Mouse (Mus musculus) limb, embryonic 14.5 days (tissue): ENCODE measurements around the gene Cant1. TPM values are rescaled to one million over a fixed set of nuclear protein-coding genes. Genes with fewer than 3 reads are reported as not detected.

ENCODE experiments used
- ATAC-seq: fragments of 200-750 bp; cut with Nextera tagmentation; 2 replicates; pipeline ENCODE4 v1.8.0; 2017; ENCODE audit warnings: low read depth, moderate number of reproducible peaks, moderate TSS enrichment; ENCODE audit not compliant: low FRiP score
- DNase-seq: peaks from one replicate; pipeline ENCODE4 v3.0.0-alpha.2; 2015; ENCODE audit warnings: low spot score
- H3K27ac ChIP-seq: fragments of 300-500 bp; sonication (generic); replicated peaks from 2 replicates; pipeline ENCODE4 v1.5.1; 2014; ENCODE audit warnings: low read depth, mild to moderate bottlenecking, low read length, moderate library complexity, mixed read lengths
- H3K27me3 ChIP-seq: fragments of 300-500 bp; sonication (generic); 2 replicates; pipeline ENCODE4 v1.6.1; 2014; ENCODE audit warnings: low read length, mixed read lengths; ENCODE audit not compliant: control insufficient read depth, insufficient read depth
- H3K36me3 ChIP-seq: fragments of 300-500 bp; sonication (generic); 2 replicates; pipeline ENCODE4 v1.6.1; 2014; ENCODE audit warnings: mild to moderate bottlenecking, low read length, moderate library complexity, mixed read lengths; ENCODE audit not compliant: control insufficient read depth, insufficient read depth
- H3K4me1 ChIP-seq: fragments of 300-500 bp; sonication (generic); 2 replicates; pipeline ENCODE4 v1.6.1; 2014; ENCODE audit warnings: antibody characterized with exemption, low read length, mixed read lengths; ENCODE audit not compliant: control insufficient read depth, insufficient read depth
- H3K4me2 ChIP-seq: fragments of 300-500 bp; sonication (generic); replicated peaks from 2 replicates; pipeline ENCODE4 v1.6.1; 2014; ENCODE audit warnings: low read depth, mild to moderate bottlenecking, low read length, moderate library complexity; ENCODE audit not compliant: severe bottlenecking
- H3K4me3 ChIP-seq: fragments of 300-500 bp; sonication (generic); replicated peaks from 2 replicates; pipeline ENCODE4 v1.5.1; 2014; ENCODE audit warnings: low read length
- H3K9ac ChIP-seq: fragments of 300-500 bp; sonication (generic); 2 replicates; pipeline ENCODE4 v1.6.1; 2014; ENCODE audit warnings: mild to moderate bottlenecking, low read depth, low read length, moderate library complexity; ENCODE audit not compliant: severe bottlenecking
- H3K9me3 ChIP-seq: fragments of 300-500 bp; sonication (generic); 2 replicates; pipeline ENCODE4 v1.6.1; 2016; ENCODE audit warnings: low read length; ENCODE audit not compliant: control insufficient read depth
- POLR2A ChIP-seq: fragments of 200-500 bp; IDR thresholded peaks from 2 replicates; pipeline ENCODE4 v1.8.0; 2012; ENCODE audit warnings: inconsistent platforms, mild to moderate bottlenecking, moderate library complexity, borderline replicate concordance; ENCODE audit not compliant: insufficient read depth, insufficient read length; ENCODE audit errors: extremely low read depth
- WGBS: fragments of 180-500 bp; shearing (Covaris S2); extraction: QIAGEN DNeasy Blood & Tissue Kit; methylation state at CpG from one replicate; pipeline ENCODE4 v1.1.7; 2014; 5-methylcytosine and 5-hydroxymethylcytosine counted together
- polyA plus RNA-seq, 2 experiments: library from polyadenylated mRNA; depleted of rRNA in 1 of 2; stranded (reverse) in 1 of 2; unstranded in 1 of 2; fragments of >200 nt; fragmentation: Nextera tagmentation in 1 of 2; extraction: Ambion mirVana in 1 of 2; gene quantifications; 2 replicates each; pipeline versions ENCODE4 v1.2.1 to v1.2.3; 2012 to 2014

Cant1 gene
- polyA plus RNA-seq, 2 experiments, result 29.3 to 47.7 TPM

DNA sequence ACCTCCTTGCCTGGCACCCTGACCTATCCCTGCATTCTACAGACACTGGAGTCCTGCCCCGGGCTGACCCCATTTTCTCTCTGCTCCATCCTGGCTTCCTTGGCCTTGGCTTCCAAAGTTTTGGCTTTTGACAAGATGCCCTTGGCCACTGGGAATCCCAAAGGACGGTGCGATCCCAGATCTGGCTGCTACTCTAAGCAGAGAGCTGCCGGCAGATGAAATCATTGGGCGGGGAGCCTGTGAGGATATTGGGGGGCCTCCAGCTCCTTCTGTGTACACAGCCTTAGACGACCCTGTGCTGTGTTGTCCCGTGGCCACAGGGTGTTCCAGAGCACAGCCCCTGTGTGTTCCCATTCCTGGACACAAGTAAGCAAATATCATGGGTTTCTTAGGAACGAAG is 29.5 kb upstream of the Cant1 start:
- no peak for TF ChIP-seq POLR2A
- no peak overlapping the region for H3K27ac ChIP-seq
- H3K4me2 ChIP-seq, result no peak overlapping the region
- WGBS, result 88% methylated on average over 8 of the region's 8 CpGs
- ATAC-seq (no peak), DNase-seq (no peak)
- no peaks in the 10 kb centered on the region; the same call in 1 of the 2 replicates for H3K36me3 ChIP-seq
- no peaks in the 10 kb centered on the region for H3K9me3 ChIP-seq
- H3K9ac ChIP-seq, result no peak overlapping the region
- no peaks in the 10 kb centered on the region for H3K27me3 ChIP-seq
- H3K4me3 ChIP-seq, result no peak overlapping the region
- no peaks in the 10 kb centered on the region; the same call in 1 of the 2 replicates for H3K4me1 ChIP-seq

GRCm38 (mm10) chr11:118447346-118447745 is 28.5 kb upstream of the Cant1 start:
- no peak overlapping the region for H3K9ac ChIP-seq
- no peak for DNase-seq
- H3K4me2 ChIP-seq, result no peak overlapping the region
- WGBS, result 29% methylated on average over 4 of the region's 4 CpGs
- no peaks in the 10 kb centered on the region; the same call in 1 of the 2 replicates for H3K4me1 ChIP-seq
- no peak overlapping the region for H3K27ac ChIP-seq
- no peak for ATAC-seq
- H3K9me3 ChIP-seq, result no peaks in the 10 kb centered on the region
- no peak overlapping the region for H3K4me3 ChIP-seq
- TF ChIP-seq POLR2A, result no peak
- no peaks in the 10 kb centered on the region; the same call in 1 of the 2 replicates for H3K36me3 ChIP-seq
- no peaks in the 10 kb centered on the region for H3K27me3 ChIP-seq

- Histone ChIP-seq H3K9me3 (no peaks in the 10 kb centered on the region), H3K9ac (no peak overlapping the region), H3K27me3 (no peaks in the 10 kb centered on the region), H3K4me1 (no peaks in the 10 kb centered on the region; the same call in 1 of the 2 replicates), H3K4me3 (no peak overlapping the region), H3K36me3 (no peaks in the 10 kb centered on the region; the same call in 1 of the 2 replicates), H3K27ac (no peak overlapping the region), H3K4me2 (no peak overlapping the region)
- ATAC-seq (peak; percentile 70), DNase-seq (peak; percentile 85)
- no peak for TF ChIP-seq POLR2A
- WGBS, result 8% methylated on average over 3 of the region's 3 CpGs
Observed at GRCm38 (mm10) chr11:118445843-118446242, 27.0 kb upstream of the Cant1 start.

DNA sequence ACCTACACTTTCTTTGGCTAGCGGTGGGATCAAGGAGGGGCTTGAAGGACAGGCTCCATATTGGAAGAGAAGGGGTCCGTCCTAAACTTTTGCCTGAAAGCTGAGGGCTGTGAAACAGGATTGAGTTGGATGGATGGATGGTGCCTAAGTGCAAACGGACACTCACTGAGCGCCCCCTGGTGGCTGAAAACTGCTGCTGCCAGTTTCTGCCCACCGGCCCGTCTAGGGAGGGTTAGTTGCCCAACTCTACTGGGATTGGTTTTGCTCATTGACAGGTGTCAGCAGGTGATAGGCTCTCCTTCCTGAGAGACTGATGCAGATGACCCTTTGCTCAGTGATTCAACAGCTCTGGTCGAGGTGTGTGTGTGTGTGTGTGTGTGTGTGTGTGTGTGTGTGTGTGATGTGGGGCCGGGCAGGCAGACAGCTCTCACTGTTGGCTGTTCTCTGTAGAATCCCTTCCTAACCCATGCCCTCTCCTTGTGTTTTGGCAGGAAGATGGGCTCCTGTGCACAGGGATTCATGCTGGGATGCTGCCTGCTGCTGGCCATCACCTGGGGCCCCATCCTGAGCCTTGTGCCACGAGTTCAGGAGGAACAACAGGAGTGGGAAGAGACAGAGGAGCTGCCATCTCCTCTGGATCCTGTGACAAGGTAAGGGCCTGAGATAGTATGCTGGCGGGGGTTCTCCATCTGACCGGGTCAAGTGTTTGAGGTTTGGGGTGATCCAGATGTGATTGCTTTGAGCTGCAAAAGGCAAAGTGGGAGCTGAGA is 24.5 kb upstream of the Cant1 start:
- Histone ChIP-seq H3K9me3 (no peaks in the 10 kb centered on the region), H3K9ac (no peak overlapping the region), H3K27me3 (no peaks in the 10 kb centered on the region), H3K27ac (no peak overlapping the region), H3K4me3 (no peak overlapping the region), H3K4me1 (peaks cover 8% of the 10 kb centered on the region; the same call in 1 of the 2 replicates), H3K4me2 (no peak overlapping the region), H3K36me3 (no peaks in the 10 kb centered on the region; the same call in 1 of the 2 replicates)
- DNase-seq, result peak; percentile 74
- peak; percentile 53; the same call in 1 of the 2 replicates for ATAC-seq
- no peak for TF ChIP-seq POLR2A
- WGBS, result 35% methylated on average over 11 of the region's 11 CpGs

GRCm38 (mm10) chr11:118442691-118443090 is 23.8 kb upstream of the Cant1 start:
- Histone ChIP-seq H3K27me3 (no peaks in the 10 kb centered on the region), H3K9ac (no peak overlapping the region), H3K27ac (no peak overlapping the region), H3K4me3 (no peak overlapping the region), H3K36me3 (no peaks in the 10 kb centered on the region; the same call in 1 of the 2 replicates), H3K9me3 (no peaks in the 10 kb centered on the region), H3K4me2 (no peak overlapping the region), H3K4me1 (peaks cover 8% of the 10 kb centered on the region; the same call in 1 of the 2 replicates)
- no peak for ATAC-seq
- 70% methylated on average over 13 of the region's 13 CpGs for WGBS
- no peak for TF ChIP-seq POLR2A
- DNase-seq, result no peak
